Mouse (Mus musculus) heart, postnatal 0 days (tissue): ENCODE results near the gene Klhl32.

Experiments used
- CTCF ChIP-seq: IDR thresholded peaks from 2 replicates; pipeline ENCODE4 v1.5.1; 2016; ENCODE audit warnings: antibody characterized with exemption, control low read depth, low read depth
- EP300 ChIP-seq: IDR thresholded peaks from 2 replicates; pipeline ENCODE4 v1.6.1; 2016; ENCODE audit warnings: antibody characterized with exemption, low read depth

- no peak for TF ChIP-seq CTCF
- TF ChIP-seq EP300, result no peak
These were observed 230.9 kb downstream of the Klhl32 start for GRCm38 (mm10) chr4:24620005-24620404.
